Mouse (Mus musculus): Measurements from ENCODE around the gene Lrmda. TPM values are rescaled to one million over a fixed set of nuclear protein-coding genes. Genes with fewer than 3 reads are reported as not detected.
A peak's percentile ranks its signal among the peaks of the same experiment; 100 is the strongest.

Gene Lrmda
- total and polyA plus RNA-seq, 2 experiments from 2014 or later, result 0.18 TPM; not detected in 1

DNA sequence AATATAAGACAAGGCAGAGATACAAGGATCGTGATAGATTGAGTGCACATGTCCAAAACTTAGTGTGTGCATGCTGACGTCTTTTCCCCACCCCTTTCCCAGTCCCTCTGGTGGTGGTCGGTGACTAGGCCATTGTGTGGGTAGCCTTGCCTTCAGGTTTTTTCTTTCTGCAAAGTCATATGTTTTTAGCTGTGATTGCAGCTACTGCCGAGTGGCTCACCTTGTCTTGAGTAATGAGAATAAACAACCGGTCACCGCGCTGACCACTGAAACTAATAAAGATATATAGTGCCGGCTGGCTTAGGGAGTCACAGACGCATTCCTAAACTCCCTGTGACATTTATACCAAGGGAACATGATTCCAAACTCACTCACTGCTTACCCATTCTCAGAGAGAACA lies 155.2 kb downstream of the Lrmda start:
- peak; percentile 10; the same call in 1 of the 2 replicates for TF ChIP-seq CTCF (IDR thresholded peaks at IDR 0.05; ENCODE audit: low read depth)
- WGBS, result 72% methylated on average over 9 of the region's 9 CpGs
- H3K4me3 ChIP-seq (ENCODE audit: low read depth, low read length), result no peak overlapping the region
- H3K27ac ChIP-seq (ENCODE audit: low read depth, low read length), result no peak overlapping the region
- no peaks in the 10 kb centered on the region for H3K4me1 ChIP-seq (ENCODE audit: insufficient read depth)
- H3K27me3 ChIP-seq (ENCODE audit: insufficient read depth, low read length), result peaks cover 4% of the 10 kb centered on the region
- no peak overlapping the region for H3K4me2 ChIP-seq (ENCODE audit: low read depth)
- ATAC-seq (no peak), DNase-seq (no peak)
- H3K9ac ChIP-seq, result no peak overlapping the region
- H3K9me3 ChIP-seq (ENCODE audit: low read length), result no peaks in the 10 kb centered on the region
- no peaks in the 10 kb centered on the region for H3K36me3 ChIP-seq (ENCODE audit: insufficient read depth)

DNA sequence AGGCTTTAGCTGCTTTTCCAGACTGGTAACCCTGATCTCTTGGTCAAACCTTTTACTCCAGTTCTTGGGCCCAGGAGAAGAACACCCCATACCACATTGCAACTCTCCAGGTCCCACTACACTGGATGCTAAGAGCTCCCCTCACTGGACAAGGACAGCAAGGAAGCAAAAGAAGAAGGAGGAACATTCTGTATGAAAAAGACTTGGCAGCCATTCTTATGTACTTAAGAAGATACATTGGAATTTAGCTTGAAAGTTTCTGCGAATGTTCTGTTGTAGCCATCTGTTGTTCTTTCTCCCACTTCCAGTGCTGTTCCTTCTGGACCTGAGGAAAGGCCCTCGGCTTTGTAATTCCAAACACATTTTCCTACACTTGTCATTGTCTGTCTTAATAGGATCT lies 160.2 kb downstream of the Lrmda start:
- ATAC-seq, result no peak
- TF ChIP-seq CTCF (IDR thresholded peaks at IDR 0.05; ENCODE audit: low read depth), result no peak
- Histone ChIP-seq H3K4me1 (ENCODE audit: insufficient read depth) (no peaks in the 10 kb centered on the region), H3K4me3 (ENCODE audit: low read depth, low read length) (no peak overlapping the region), H3K36me3 (ENCODE audit: insufficient read depth) (no peaks in the 10 kb centered on the region), H3K9me3 (ENCODE audit: low read length) (no peaks in the 10 kb centered on the region), H3K27me3 (ENCODE audit: insufficient read depth, low read length) (no peaks in the 10 kb centered on the region), H3K9ac (no peak overlapping the region), H3K4me2 (ENCODE audit: low read depth) (no peak overlapping the region), H3K27ac (ENCODE audit: low read depth, low read length) (no peak overlapping the region)
- peak; percentile 18 for DNase-seq
- 47% methylated on average over 2 of the region's 2 CpGs for WGBS

DNA sequence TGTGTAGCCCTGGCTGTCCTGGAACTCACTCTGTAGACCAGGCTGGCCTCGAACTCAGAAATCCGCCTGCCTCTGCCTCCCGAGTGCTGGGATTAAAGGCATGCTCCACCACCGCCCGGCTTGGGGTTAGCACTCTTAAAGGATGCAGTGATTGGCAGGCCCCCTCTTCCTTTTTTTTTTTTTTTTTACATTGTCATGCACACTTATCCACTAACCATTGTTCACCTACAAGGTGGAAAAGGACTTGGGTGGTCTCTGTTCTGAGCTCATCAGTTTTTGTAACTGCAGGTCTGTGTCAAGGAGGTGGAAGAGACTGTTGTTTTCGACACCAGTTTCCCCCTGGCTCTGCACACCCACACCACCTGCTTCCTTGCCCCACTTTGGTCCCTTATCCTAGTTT lies 162.0 kb downstream of the Lrmda start:
- WGBS, result 91% methylated on average over 5 of the region's 6 CpGs
- Histone ChIP-seq H3K27me3 (ENCODE audit: insufficient read depth, low read length) (no peaks in the 10 kb centered on the region), H3K9ac (no peak overlapping the region), H3K36me3 (ENCODE audit: insufficient read depth) (no peaks in the 10 kb centered on the region), H3K4me1 (ENCODE audit: insufficient read depth) (no peaks in the 10 kb centered on the region), H3K4me2 (ENCODE audit: low read depth) (no peak overlapping the region), H3K27ac (ENCODE audit: low read depth, low read length) (no peak overlapping the region), H3K4me3 (ENCODE audit: low read depth, low read length) (no peak overlapping the region), H3K9me3 (ENCODE audit: low read length) (no peaks in the 10 kb centered on the region)
- DNase-seq, result no peak
- no peak for ATAC-seq
- TF ChIP-seq CTCF (IDR thresholded peaks at IDR 0.05; ENCODE audit: low read depth), result no peak

DNA sequence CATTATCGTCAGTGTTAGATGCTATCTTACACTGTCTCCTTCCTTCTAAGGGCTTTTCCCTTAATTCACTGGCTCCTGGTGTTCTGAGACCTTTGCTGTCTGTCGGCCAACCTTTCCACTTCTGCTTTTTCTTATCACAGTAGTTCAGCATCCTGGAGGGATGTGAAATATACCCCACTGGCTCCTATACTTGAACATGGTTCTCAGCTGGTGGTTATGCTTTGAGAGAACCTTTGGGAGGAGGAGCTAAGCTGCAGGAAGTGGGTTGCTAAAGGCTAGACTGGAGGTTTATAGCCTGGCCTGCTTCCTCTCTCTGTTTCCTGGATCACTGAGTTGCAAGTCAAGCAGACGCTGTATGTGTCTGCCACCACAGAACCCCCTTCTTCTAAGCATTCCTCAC lies 163.7 kb downstream of the Lrmda start:
- DNase-seq (no peak), ATAC-seq (no peak)
- TF ChIP-seq CTCF (IDR thresholded peaks at IDR 0.05; ENCODE audit: low read depth), result no peak
- Histone ChIP-seq H3K9me3 (ENCODE audit: low read length) (no peaks in the 10 kb centered on the region), H3K4me2 (ENCODE audit: low read depth) (no peak overlapping the region), H3K4me1 (ENCODE audit: insufficient read depth) (no peaks in the 10 kb centered on the region), H3K4me3 (ENCODE audit: low read depth, low read length) (no peak overlapping the region), H3K9ac (no peak overlapping the region), H3K27me3 (ENCODE audit: insufficient read depth, low read length) (no peaks in the 10 kb centered on the region), H3K27ac (ENCODE audit: low read depth, low read length) (no peak overlapping the region), H3K36me3 (ENCODE audit: insufficient read depth) (no peaks in the 10 kb centered on the region)
- WGBS, result 83% methylated on average over 3 of the region's 3 CpGs

DNA sequence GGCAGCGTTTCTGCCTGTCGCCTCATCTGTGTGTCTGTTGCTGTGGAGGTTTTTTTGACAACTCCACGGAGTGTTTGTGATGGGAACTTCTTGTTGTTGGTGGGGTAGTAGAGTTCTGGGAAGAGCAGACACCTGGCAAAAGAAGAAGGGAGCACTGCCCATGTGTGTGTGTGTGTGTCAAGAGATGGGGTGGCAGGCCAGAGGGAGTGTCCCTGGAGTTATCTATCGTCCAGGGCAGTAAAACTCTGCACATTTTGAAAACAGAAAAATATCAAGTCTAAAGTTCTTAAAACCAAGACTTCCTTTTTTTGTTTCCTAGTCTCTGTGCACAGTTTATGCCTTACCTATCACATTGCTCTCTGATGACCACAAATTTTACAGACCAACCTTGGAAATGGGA lies 165.9 kb downstream of the Lrmda start:
- no peaks in the 10 kb centered on the region for H3K4me1 ChIP-seq (ENCODE audit: insufficient read depth)
- no peak overlapping the region for H3K27ac ChIP-seq (ENCODE audit: low read depth, low read length)
- no peaks in the 10 kb centered on the region for H3K27me3 ChIP-seq (ENCODE audit: insufficient read depth, low read length)
- H3K36me3 ChIP-seq (ENCODE audit: insufficient read depth), result no peaks in the 10 kb centered on the region
- H3K4me2 ChIP-seq (ENCODE audit: low read depth), result no peak overlapping the region
- H3K4me3 ChIP-seq (ENCODE audit: low read depth, low read length), result no peak overlapping the region
- ATAC-seq, result no peak
- H3K9ac ChIP-seq, result no peak overlapping the region
- TF ChIP-seq CTCF (IDR thresholded peaks at IDR 0.05; ENCODE audit: low read depth), result no peak
- DNase-seq, result no peak
- no peaks in the 10 kb centered on the region for H3K9me3 ChIP-seq (ENCODE audit: low read length)
- 91% methylated on average over 4 of the region's 4 CpGs for WGBS

DNA sequence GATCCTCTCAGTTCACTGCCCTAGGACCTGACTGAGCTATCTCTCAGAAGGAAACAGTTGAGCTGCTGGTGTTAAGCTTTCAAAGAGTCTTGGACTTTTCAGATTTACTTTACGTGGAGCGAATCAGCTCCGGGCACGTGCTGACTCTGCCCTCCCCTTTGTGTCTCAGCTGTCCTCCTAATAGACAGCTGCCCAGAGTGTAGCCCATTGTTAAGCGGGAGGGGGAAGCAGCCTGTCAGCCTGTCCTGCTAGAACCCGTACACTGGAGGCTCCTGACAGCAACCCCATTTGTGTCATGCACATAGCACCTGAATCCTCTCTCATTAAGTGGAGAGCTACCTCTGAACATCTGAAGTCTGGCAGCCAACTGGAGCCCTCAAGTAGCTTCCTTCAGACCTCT lies 170.6 kb downstream of the Lrmda start:
- ATAC-seq, result no peak

DNA sequence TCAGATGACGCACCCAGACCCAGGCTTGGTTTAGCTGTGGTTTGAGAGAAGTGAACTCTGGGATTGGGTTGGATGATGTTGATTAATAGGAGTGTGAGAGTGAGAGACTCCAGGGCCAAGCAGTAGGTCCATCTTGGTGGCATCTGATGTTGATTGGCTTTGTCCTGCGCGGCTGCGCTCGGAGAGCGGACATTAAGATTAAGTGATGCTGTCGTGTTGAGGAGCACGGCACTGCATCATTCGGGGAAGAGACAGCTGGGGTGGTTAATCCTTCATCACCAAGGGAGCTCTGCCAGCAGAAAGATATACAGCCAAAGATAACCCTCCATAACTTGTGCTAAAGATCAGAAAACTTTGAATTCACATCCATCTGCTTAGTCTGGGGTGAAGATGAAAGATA lies 172.7 kb downstream of the Lrmda start:
- Histone ChIP-seq H3K4me3 (ENCODE audit: low read depth, low read length) (no peak overlapping the region), H3K27me3 (ENCODE audit: insufficient read depth, low read length) (no peaks in the 10 kb centered on the region), H3K36me3 (ENCODE audit: insufficient read depth) (no peaks in the 10 kb centered on the region), H3K27ac (ENCODE audit: low read depth, low read length) (no peak overlapping the region), H3K4me2 (ENCODE audit: low read depth) (no peak overlapping the region), H3K9ac (no peak overlapping the region), H3K4me1 (ENCODE audit: insufficient read depth) (no peaks in the 10 kb centered on the region), H3K9me3 (ENCODE audit: low read length) (no peaks in the 10 kb centered on the region)
- WGBS, result 84% methylated on average over 9 of the region's 9 CpGs
- DNase-seq, result no peak
- no peak for TF ChIP-seq CTCF (IDR thresholded peaks at IDR 0.05; ENCODE audit: low read depth)
- no peak for ATAC-seq

More for the DNA sequence above, 170.6 kb downstream of the Lrmda start:
- no peaks in the 10 kb centered on the region for H3K9me3 ChIP-seq (ENCODE audit: low read length)
- no peak overlapping the region for H3K4me2 ChIP-seq (ENCODE audit: low read depth)
- H3K27me3 ChIP-seq (ENCODE audit: insufficient read depth, low read length), result no peaks in the 10 kb centered on the region
- H3K9ac ChIP-seq, result no peak overlapping the region
- H3K4me1 ChIP-seq (ENCODE audit: insufficient read depth), result no peaks in the 10 kb centered on the region
- 29% methylated on average over 6 of the region's 6 CpGs for WGBS
- no peak overlapping the region for H3K4me3 ChIP-seq (ENCODE audit: low read depth, low read length)
- DNase-seq, result no peak
- H3K27ac ChIP-seq (ENCODE audit: low read depth, low read length), result no peak overlapping the region
- TF ChIP-seq CTCF (IDR thresholded peaks at IDR 0.05; ENCODE audit: low read depth), result no peak
- H3K36me3 ChIP-seq (ENCODE audit: insufficient read depth), result no peaks in the 10 kb centered on the region

DNA sequence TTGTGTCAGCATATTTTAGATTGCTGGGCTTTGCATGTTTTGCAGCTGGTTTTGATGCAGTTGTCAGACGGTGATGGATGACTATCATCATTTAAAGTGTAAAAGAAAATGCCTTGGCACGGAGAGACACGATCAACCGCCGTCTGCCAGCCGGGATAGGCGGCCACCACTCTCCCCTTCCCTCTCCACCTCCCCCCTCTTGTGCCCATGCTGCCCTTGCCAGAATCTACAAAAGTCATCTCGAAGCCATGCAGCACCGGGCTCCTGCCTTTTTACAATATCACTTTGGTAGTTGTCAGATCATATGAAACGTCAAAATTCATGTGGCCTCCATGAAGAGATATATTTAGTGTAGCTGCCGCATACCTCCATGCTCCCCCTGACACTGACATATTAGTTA lies 178.5 kb downstream of the Lrmda start:
- Histone ChIP-seq H3K4me2 (ENCODE audit: low read depth) (no peak overlapping the region), H3K36me3 (ENCODE audit: insufficient read depth) (no peaks in the 10 kb centered on the region), H3K9ac (no peak overlapping the region), H3K27me3 (ENCODE audit: insufficient read depth, low read length) (no peaks in the 10 kb centered on the region), H3K27ac (ENCODE audit: low read depth, low read length) (no peak overlapping the region), H3K4me1 (ENCODE audit: insufficient read depth) (no peaks in the 10 kb centered on the region), H3K4me3 (ENCODE audit: low read depth, low read length) (no peak overlapping the region), H3K9me3 (ENCODE audit: low read length) (no peaks in the 10 kb centered on the region)
- no peak for ATAC-seq
- DNase-seq, result no peak
- TF ChIP-seq CTCF (IDR thresholded peaks at IDR 0.05; ENCODE audit: low read depth), result no peak
- WGBS, result 33% methylated on average over 11 of the region's 11 CpGs
